In genomic region chr2:170220871-170221369, GRCm38 (mm10) we compare ENCODE assay signal across 8 mouse cellular contexts.
DNase-seq lines count a peak whose midpoint lies in the region; ATAC-seq and TF ChIP-seq lines count a peak whose summit lies in the region.

No protein-coding gene starts in this region.

- DNase-seq in layer of hippocampus, adult 2 months (ENCODE audit: low spot score in 2 of 2) = peak; percentile 20 to 34
- no peak for DNase-seq in layer of hippocampus, adult 9-10 months (ENCODE audit: low spot score)
- peak; percentile 65 for DNase-seq in c-Kit-positive CD71-positive TER-119-positive erythroid progenitor cells, embryonic 14.5 days (ENCODE audit: low spot score)
- DNase-seq in gastrocnemius, postnatal 14 days = peak; percentile 37
- DNase-seq in induced T-regulatory cell, adult 2 months (ENCODE audit: low read depth) = peak; percentile 84
- peak; percentile 51 for DNase-seq in liver, adult 2 months (ENCODE audit: extremely low read depth, low read depth, low spot score)
- peak; percentile 32 for DNase-seq in stomach, postnatal 0 days (ENCODE audit: low spot score)

- intact Hi-C loops in gastrocnemius, postnatal 14 days (cut with DNase I; ENCODE audit: low total_unique reads) = loop anchor here (10.0 kb wide), 1 partner anchor 94 kb away; no protein-coding TSS in a partner anchor

- peaks cover 6% of the 10 kb centered on the region; the same call in 1 of the 2 replicates for H3K4me1 ChIP-seq in liver, adult 2 months (ENCODE audit: control insufficient read depth, insufficient read depth, low read length)
- H3K4me1 ChIP-seq in midbrain, embryonic 15.5 days = peaks cover 57% of the 10 kb centered on the region
- H3K4me1 ChIP-seq in stomach, postnatal 0 days (replicated peaks; ENCODE audit: control insufficient read depth, insufficient read depth) = 0 out of 2 replicates have a peak, but pooled peaks cover 2% of the 10 kb centered on the region

- H3K36me3 ChIP-seq in liver, adult 2 months (ENCODE audit: control insufficient read depth, insufficient read depth, low read length) = no peaks in the 10 kb centered on the region
- no peaks in the 10 kb centered on the region for H3K36me3 ChIP-seq in midbrain, embryonic 15.5 days (replicated peaks)
- no peaks in the 10 kb centered on the region for H3K36me3 ChIP-seq in stomach, postnatal 0 days (ENCODE audit: control insufficient read depth, insufficient read depth, low read length)

- peaks cover 3% of the 10 kb centered on the region for H3K27me3 ChIP-seq in liver, adult 2 months (ENCODE audit: control insufficient read depth, insufficient read depth, low read length)
- H3K27me3 ChIP-seq in midbrain, embryonic 15.5 days (replicated peaks) = no peaks in the 10 kb centered on the region
- H3K27me3 ChIP-seq in stomach, postnatal 0 days (ENCODE audit: control insufficient read depth, insufficient read depth, low read length) = no peaks in the 10 kb centered on the region

- peak overlapping the region; percentile 86 for H3K27ac ChIP-seq in layer of hippocampus, adult 2 months
- H3K27ac ChIP-seq in liver, adult 2 months (replicated peaks; ENCODE audit: insufficient read depth, low read depth, low read length) = peak overlapping the region; percentile 50
- H3K27ac ChIP-seq in midbrain, embryonic 15.5 days = peak overlapping the region; percentile 83
- 0 out of 2 replicates have a peak overlapping the region, but pooled peaks have one; percentile 24 for H3K27ac ChIP-seq in stomach, postnatal 0 days (replicated peaks)

- no peak for TF ChIP-seq CTCF in layer of hippocampus, adult 2 months (conservative IDR thresholded peaks at IDR 0.05)
- TF ChIP-seq CTCF in liver, adult 2 months (IDR thresholded peaks at IDR 0.05; ENCODE audit: low read depth, low read length) = no peak
- TF ChIP-seq CTCF in stomach, postnatal 0 days (IDR thresholded peaks at IDR 0.05; ENCODE audit: low read depth) = no peak

- peak overlapping the region; percentile 26; the same call in 1 of the 2 replicates for H3K9ac ChIP-seq in liver, adult 2 months (ENCODE audit: low read depth, low read length)
- no peak overlapping the region for H3K9ac ChIP-seq in midbrain, embryonic 15.5 days
- peak overlapping the region; percentile 41 for H3K9ac ChIP-seq in stomach, postnatal 0 days (ENCODE audit: low read length)

- H3K79me2 ChIP-seq in liver, adult 2 months (ENCODE audit: control insufficient read depth, insufficient read depth, low read length) = no peaks in the 10 kb centered on the region

- H3K4me2 ChIP-seq in midbrain, embryonic 15.5 days = peak overlapping the region; percentile 50
- H3K4me2 ChIP-seq in stomach, postnatal 0 days (replicated peaks; ENCODE audit: low read depth) = peak overlapping the region; percentile 57

- H3K4me3 ChIP-seq in layer of hippocampus, adult 2 months = peak overlapping the region; percentile 45
- peak overlapping the region; percentile 24; the same call in 1 of the 2 replicates for H3K4me3 ChIP-seq in liver, adult 2 months (ENCODE audit: insufficient read depth, low read depth, low read length)
- peak overlapping the region; percentile 23 for H3K4me3 ChIP-seq in midbrain, embryonic 15.5 days
- peak overlapping the region; percentile 34 for H3K4me3 ChIP-seq in stomach, postnatal 0 days (ENCODE audit: low read depth, low read length)

- no peak for ATAC-seq in midbrain, embryonic 15.5 days (replicated peaks)
- no peak for ATAC-seq in stomach, postnatal 0 days (ENCODE audit: low FRiP score, low TSS enrichment)

- TF ChIP-seq EP300 in stomach, postnatal 0 days (optimal IDR thresholded peaks at IDR 0.05) = no peak

- under 1% methylated on average over 20 of the region's 20 CpGs for WGBS in liver, adult 2 months
- WGBS in midbrain, embryonic 15.5 days = under 1% methylated on average over 20 of the region's 20 CpGs
- WGBS in stomach, postnatal 0 days = 1% methylated on average over 20 of the region's 20 CpGs

- H3K9me3 ChIP-seq in midbrain, embryonic 15.5 days = no peaks in the 10 kb centered on the region
- H3K9me3 ChIP-seq in stomach, postnatal 0 days (ENCODE audit: control insufficient read depth, low read length) = no peaks in the 10 kb centered on the region

- TF ChIP-seq POLR2A in liver, adult 2 months (IDR thresholded peaks at IDR 0.05; ENCODE audit: extremely low read depth, insufficient read depth, low read length) = no peak

Comparison
In these comparisons a context has a peak if more than half of its experiments do, and no peak if none do; other contexts are left out.
1. H3K27ac ChIP-seq: peak in every context shown above with its lines; median percentile 86 in layer of hippocampus, adult 2 months; 83 in midbrain, embryonic 15.5 days; 50 in liver, adult 2 months; 24 in stomach, postnatal 0 days.